Mouse (Mus musculus) limb, embryonic 12.5 days (tissue): Measurements from ENCODE around the gene Phf10. TPM values are rescaled to one million over a fixed set of nuclear protein-coding genes. Genes with fewer than 3 reads are reported as not detected.
"Not testable (repeated sequence)": the region's sequence is repeated elsewhere in the genome, so short reads cannot be mapped to it uniquely, and the experiment has no call there.

Experiments used
- ATAC-seq: fragments of 200-750 bp; cut with Nextera tagmentation; 2 replicates; pipeline ENCODE4 v1.8.0; 2017; ENCODE audit warnings: low read depth, moderate TSS enrichment; ENCODE audit not compliant: insufficient number of reproducible peaks, insufficient read depth, low FRiP score, low TSS enrichment
- H3K27ac ChIP-seq: fragments of 300-500 bp; sonication (generic); 2 replicates; pipeline ENCODE4 v1.5.1; 2016; ENCODE audit warnings: mild to moderate bottlenecking, moderate library complexity
- H3K27me3 ChIP-seq: fragments of 300-500 bp; sonication (generic); 2 replicates; pipeline ENCODE4 v1.6.1; 2016; ENCODE audit warnings: mild to moderate bottlenecking, moderate library complexity
- H3K36me3 ChIP-seq: fragments of 300-500 bp; sonication (generic); 2 replicates; pipeline ENCODE4 v1.6.1; 2016; ENCODE audit warnings: mild to moderate bottlenecking, moderate library complexity
- H3K4me1 ChIP-seq: fragments of 300-500 bp; sonication (generic); replicated peaks from 2 replicates; pipeline ENCODE4 v1.6.1; 2016
- H3K4me2 ChIP-seq: fragments of 300-500 bp; sonication (generic); 2 replicates; pipeline ENCODE4 v1.6.1; 2016; ENCODE audit warnings: mild to moderate bottlenecking, moderate library complexity
- H3K4me3 ChIP-seq: fragments of 300-500 bp; sonication (generic); replicated peaks from 2 replicates; pipeline ENCODE4 v1.5.1; 2016; ENCODE audit warnings: mild to moderate bottlenecking
- H3K9ac ChIP-seq: fragments of 300-500 bp; sonication (generic); replicated peaks from 2 replicates; pipeline ENCODE4 v1.6.1; 2016; ENCODE audit warnings: mild to moderate bottlenecking, moderate library complexity
- H3K9me3 ChIP-seq: fragments of 300-500 bp; sonication (generic); 2 replicates; pipeline ENCODE4 v1.6.1; 2016; ENCODE audit warnings: mild to moderate bottlenecking, moderate library complexity
- WGBS: fragments of 180-500 bp; shearing (Covaris S2); methylation state at CpG from one replicate; pipeline ENCODE4 v1.1.7; 2016; 5-methylcytosine and 5-hydroxymethylcytosine counted together
- polyA plus RNA-seq: library from polyadenylated mRNA; unstranded; fragments of >200 nt; fragmentation: Nextera tagmentation; extraction: Ambion mirVana; gene quantifications from 2 replicates; pipeline ENCODE4 v1.2.1, GENCODE M21; 2016

The Phf10 gene
- polyA plus RNA-seq, 1 experiment from 2014 or later = 34.7 TPM

DNA sequence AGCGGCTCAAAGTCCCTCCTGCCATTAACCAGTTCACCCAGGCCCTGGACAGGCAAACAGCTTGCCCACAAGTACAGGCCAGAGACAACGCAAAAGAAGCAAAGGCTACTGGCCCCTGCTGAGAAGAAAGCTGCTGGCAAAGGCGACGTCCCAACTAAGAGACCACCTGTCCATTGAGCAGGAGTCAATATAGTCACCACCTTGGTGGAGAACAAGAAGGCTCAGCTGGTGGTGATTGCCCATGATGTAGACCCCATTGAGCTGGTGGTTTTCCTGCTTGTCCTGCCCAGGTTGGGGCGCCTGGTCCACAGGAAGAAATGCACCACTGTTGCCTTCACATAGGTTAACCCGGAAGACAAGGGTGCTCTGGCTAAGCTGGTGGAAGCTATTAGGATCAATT is 18.9 kb downstream of the Phf10 start:
- Histone ChIP-seq H3K27ac (peak overlapping the region; percentile 72; the same call in 1 of the 2 replicates), H3K36me3 (peaks cover 27% of the 10 kb centered on the region), H3K9ac (peak overlapping the region; percentile 81)

DNA sequence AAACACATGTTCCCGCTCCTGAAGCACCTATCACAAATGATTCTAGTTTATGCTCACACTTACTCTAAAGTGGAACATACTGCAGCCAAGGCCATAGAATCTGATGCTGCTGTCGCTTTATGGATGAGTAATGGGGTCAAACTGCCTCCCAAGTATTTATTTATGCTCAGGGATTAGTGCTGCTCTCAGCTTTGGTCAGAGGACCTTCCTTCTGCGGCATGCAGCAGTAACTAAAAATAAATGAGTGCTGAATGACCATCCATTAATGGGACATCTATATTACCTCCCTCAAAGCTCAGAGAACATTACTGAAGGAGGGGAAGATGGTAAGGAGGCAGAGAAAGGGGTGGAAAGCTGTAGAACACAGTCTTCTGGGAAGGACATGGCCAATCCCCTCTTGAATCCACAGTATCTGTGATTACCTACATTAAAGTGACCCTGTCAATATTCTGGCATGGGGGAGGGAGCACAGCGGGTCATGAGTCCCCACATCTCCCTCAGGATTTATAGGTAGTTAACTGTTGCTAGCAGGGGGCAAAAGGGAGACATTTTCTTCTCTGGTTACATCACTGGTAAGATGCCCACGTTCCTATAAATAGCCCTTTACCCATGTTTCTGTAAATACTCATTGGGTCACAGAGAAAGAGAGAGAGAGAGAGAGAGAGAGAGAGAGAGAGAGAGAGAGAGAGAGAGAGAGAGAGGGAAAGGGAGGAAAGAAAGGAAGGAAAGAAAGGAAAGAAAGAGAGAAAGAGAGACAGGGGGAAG is 25.1 kb downstream of the Phf10 start:
- Histone ChIP-seq H3K27me3 (no peaks in the 10 kb centered on the region), H3K4me1 (no peaks in the 10 kb centered on the region), H3K9ac (no peak overlapping the region), H3K4me2 (no peak overlapping the region), H3K9me3 (no peaks in the 10 kb centered on the region), H3K36me3 (no peaks in the 10 kb centered on the region), H3K27ac (no peak overlapping the region), H3K4me3 (no peak overlapping the region)
- 68% methylated on average over 5 of the region's 5 CpGs for WGBS
- no peak for ATAC-seq

More for the DNA sequence above, 18.9 kb downstream of the Phf10 start:
- H3K9me3 ChIP-seq, ATAC-seq, H3K27me3 ChIP-seq: not testable (repeated sequence)
- Histone ChIP-seq H3K4me1 (peaks cover 20% of the 10 kb centered on the region), H3K4me2 (peak overlapping the region; percentile 96), H3K4me3 (peak overlapping the region; percentile 83)
- WGBS = 59% methylated on average over 6 of the region's 6 CpGs

DNA sequence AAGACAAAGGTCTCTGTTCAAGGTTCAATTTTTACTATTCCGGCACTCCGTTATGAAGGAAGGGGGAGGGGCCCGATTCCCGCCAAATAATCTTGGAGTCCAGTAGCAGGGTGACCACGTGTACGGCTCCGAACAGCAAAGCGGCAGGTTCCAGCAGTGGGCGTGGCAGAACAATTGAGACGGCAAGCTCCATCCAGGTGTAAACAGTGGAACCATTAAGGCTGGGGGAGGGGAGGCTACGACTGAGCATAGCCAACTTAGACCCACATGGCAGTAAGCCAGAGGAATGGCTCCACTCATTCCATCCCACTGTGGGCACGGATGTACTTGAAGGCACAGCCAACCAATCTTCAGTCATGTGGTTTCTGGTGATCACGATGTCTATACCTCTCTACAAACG is 25.8 kb downstream of the Phf10 start:
- H3K27ac ChIP-seq, H3K27me3 ChIP-seq, H3K9me3 ChIP-seq, ATAC-seq, H3K4me2 ChIP-seq, H3K9ac ChIP-seq, H3K4me1 ChIP-seq, H3K36me3 ChIP-seq, H3K4me3 ChIP-seq: not testable (repeated sequence)
- WGBS = 79% methylated on average over 14 of the region's 14 CpGs

DNA sequence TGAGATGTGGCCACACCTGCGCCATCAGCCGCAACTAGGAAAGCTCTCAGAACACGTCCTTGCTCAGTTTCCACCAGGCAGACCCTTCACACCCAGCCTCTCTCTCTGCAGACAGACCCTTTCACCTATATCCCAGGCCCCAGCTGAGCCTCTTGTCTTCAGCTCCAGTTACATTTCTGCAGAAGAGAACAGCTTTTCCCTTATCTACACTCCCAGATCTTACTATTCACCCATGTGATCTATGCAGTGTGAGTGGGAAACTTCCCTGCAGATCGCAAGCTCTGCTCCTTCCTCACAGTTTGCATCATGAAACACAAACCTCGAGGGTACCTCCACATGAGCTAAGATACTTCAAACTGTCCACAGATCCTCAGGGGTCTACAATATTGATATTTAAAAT is 29.6 kb downstream of the Phf10 start:
- Histone ChIP-seq H3K9ac (no peak overlapping the region), H3K27ac (no peak overlapping the region), H3K27me3 (no peaks in the 10 kb centered on the region), H3K9me3 (no peaks in the 10 kb centered on the region), H3K4me1 (no peaks in the 10 kb centered on the region), H3K4me3 (no peak overlapping the region), H3K36me3 (no peaks in the 10 kb centered on the region), H3K4me2 (no peak overlapping the region)
- WGBS = 87% methylated on average over 5 of the region's 5 CpGs
- no peak for ATAC-seq

DNA sequence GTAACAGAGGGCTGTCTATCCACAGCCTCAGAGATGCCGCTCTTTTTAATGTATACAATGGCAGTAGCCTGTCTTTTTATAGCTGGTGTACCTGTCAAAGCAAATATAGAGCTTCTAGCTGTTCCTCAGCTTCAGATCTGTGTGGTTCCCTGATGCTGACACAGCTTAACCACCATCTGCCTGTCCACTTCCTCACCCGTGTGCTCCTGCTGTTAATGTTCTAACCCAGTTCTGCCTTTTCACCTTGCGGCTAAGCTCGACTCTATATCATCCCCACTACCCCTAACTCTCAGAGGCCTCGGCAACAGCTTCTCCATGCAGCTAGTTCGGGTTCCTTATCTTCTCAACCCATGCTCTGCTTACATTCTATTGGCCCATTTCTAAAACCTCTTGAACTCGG is 30.4 kb downstream of the Phf10 start:
- no peaks in the 10 kb centered on the region for H3K36me3 ChIP-seq
- H3K9ac ChIP-seq = no peak overlapping the region
- ATAC-seq = no peak
- no peaks in the 10 kb centered on the region for H3K4me1 ChIP-seq
- no peak overlapping the region for H3K4me2 ChIP-seq
- H3K4me3 ChIP-seq = no peak overlapping the region
- H3K27ac ChIP-seq = no peak overlapping the region
- H3K27me3 ChIP-seq = no peaks in the 10 kb centered on the region
- WGBS = 88% methylated on average over 7 of the region's 7 CpGs
- no peaks in the 10 kb centered on the region for H3K9me3 ChIP-seq

DNA sequence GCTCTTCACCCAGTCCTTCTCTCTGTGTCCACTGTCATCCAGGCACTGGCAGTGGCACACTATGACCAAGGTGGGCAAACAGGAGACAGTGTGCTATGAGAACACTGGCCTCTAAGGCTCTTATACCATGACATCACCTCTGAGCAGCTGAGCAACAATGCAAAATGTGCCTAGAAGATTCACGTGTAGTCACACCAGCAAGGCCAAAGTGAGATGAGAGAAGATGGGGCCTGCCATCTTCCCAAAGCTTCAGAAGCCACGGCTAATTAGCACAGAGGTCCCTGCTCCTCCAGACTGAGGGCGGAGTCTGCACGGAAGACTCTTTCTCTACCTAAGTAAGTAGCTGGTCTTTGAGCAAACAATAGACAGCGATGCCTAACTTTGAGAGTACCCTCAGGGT is 32.4 kb downstream of the Phf10 start:
- 72% methylated on average over 5 of the region's 5 CpGs for WGBS
- ATAC-seq = no peak
- no peaks in the 10 kb centered on the region for H3K36me3 ChIP-seq

DNA sequence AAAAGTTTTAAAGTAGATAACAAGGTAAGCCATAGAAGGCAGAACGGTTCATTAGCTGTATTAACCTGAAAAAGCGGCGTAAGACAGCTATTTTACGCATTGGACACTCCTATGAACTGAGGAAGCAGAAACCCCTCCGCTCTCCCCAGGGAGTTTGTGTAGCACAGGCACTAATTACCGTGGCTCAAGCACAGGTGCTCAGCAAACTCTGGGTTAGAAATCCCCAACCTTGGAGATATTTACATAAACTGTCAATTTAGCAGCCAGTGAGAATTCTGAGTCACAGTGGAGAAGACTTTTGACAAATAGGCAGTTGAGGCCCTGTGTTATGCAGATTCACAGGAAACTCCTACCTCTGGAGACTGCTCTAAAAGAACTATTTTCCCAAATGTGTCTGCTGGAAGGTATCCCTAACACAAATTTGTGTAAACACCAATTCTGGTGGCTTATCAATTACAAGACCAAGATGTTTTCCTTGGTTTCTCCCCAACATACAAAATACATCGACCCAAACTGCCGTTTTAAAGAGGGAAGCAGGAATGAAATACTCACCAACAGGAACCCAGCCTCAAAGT is 33.3 kb downstream of the Phf10 start:
- H3K36me3 ChIP-seq = no peaks in the 10 kb centered on the region
- H3K27me3 ChIP-seq = no peaks in the 10 kb centered on the region
- H3K4me1 ChIP-seq = no peaks in the 10 kb centered on the region
- H3K4me2 ChIP-seq = no peak overlapping the region
- ATAC-seq = no peak
- 76% methylated on average over 8 of the region's 8 CpGs for WGBS
- H3K27ac ChIP-seq = no peak overlapping the region
- no peak overlapping the region for H3K9ac ChIP-seq
- no peaks in the 10 kb centered on the region for H3K9me3 ChIP-seq
- no peak overlapping the region for H3K4me3 ChIP-seq

More for the DNA sequence above, 32.4 kb downstream of the Phf10 start:
- Histone ChIP-seq H3K9ac (no peak overlapping the region), H3K4me1 (no peaks in the 10 kb centered on the region), H3K4me2 (no peak overlapping the region), H3K9me3 (no peaks in the 10 kb centered on the region), H3K27ac (no peak overlapping the region), H3K4me3 (no peak overlapping the region), H3K27me3 (no peaks in the 10 kb centered on the region)

DNA sequence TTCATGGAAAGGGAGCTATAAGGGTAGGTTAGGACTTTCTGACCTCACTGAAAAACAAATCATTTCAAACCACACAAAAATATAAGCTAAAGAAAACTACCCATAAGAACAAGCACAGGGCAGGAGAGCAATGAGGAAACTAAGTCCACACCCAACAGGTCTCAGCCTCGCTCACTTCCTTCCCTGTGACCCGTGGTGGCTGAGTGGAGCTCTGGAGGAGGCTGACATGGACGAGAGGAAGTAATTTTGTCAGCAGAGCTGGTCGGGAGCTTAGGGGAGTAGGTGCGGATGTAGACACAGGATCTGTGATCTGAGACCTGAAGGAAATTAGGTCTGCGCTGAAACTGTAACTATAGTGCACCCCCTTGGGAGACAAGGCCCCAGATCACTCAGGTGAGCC is 39.5 kb downstream of the Phf10 start:
- ATAC-seq = no peak
- Histone ChIP-seq H3K27me3 (0 out of 2 replicates have a peak, but pooled peaks cover 4% of the 10 kb centered on the region), H3K4me2 (no peak overlapping the region), H3K9ac (no peak overlapping the region), H3K27ac (no peak overlapping the region), H3K4me3 (no peak overlapping the region), H3K4me1 (no peaks in the 10 kb centered on the region; the same call in 1 of the 2 replicates), H3K9me3 (no peaks in the 10 kb centered on the region), H3K36me3 (no peaks in the 10 kb centered on the region)
- WGBS = 61% methylated on average over 6 of the region's 6 CpGs

DNA sequence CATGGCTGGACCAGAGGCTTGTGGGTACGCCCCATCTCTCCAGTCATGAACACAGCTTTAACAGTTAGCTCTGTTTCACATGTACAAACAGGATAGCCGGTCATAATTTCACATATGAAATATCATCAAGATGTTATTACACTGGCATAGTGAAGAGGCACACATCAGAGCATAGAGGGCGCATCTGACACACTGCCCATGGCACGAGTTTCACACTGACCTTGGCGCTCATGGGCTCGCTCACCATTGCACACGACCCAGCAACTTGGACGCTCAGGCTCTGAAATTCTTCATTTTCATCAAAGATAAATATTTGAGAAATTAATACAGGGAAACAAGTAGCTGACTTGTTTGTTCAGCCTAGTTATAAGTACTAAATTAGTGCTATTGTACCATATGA is 43.2 kb downstream of the Phf10 start:
- no peak for ATAC-seq

DNA sequence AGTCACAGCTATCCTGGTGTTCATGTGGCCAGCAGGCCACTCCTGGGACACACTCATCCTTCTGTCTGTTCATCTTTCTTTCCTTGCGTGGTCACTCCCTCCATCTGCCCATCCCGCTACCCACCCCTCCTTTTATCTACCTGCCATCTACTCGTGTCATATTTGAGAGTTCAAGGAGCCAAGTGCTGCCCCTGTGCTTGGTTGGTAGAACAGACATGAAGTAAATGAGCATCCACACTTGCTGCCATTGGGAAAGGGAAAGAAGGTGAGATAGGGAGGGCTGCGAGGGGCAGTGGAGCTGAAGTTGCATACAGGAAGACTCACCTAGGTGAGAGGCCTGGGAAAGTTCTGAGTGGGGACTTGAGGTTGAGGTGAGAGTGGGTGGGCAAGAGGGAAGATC is 46.7 kb downstream of the Phf10 start:
- Histone ChIP-seq H3K4me3 (no peak overlapping the region), H3K4me1 (no peaks in the 10 kb centered on the region; the same call in 1 of the 2 replicates), H3K27me3 (no peaks in the 10 kb centered on the region), H3K9ac (no peak overlapping the region), H3K36me3 (no peaks in the 10 kb centered on the region), H3K27ac (no peak overlapping the region), H3K4me2 (no peak overlapping the region), H3K9me3 (no peaks in the 10 kb centered on the region)
- WGBS = 88% methylated on average over 4 of the region's 4 CpGs
- ATAC-seq = no peak

More for the DNA sequence above, 43.2 kb downstream of the Phf10 start:
- H3K4me1 ChIP-seq = no peaks in the 10 kb centered on the region; the same call in 1 of the 2 replicates
- H3K27me3 ChIP-seq = 0 out of 2 replicates have a peak, but pooled peaks cover 4% of the 10 kb centered on the region
- H3K4me2 ChIP-seq = no peak overlapping the region
- no peaks in the 10 kb centered on the region for H3K36me3 ChIP-seq
- no peak overlapping the region for H3K9ac ChIP-seq
- WGBS = 89% methylated on average over 8 of the region's 8 CpGs
- no peak overlapping the region for H3K27ac ChIP-seq
- no peaks in the 10 kb centered on the region for H3K9me3 ChIP-seq
- H3K4me3 ChIP-seq = no peak overlapping the region

DNA sequence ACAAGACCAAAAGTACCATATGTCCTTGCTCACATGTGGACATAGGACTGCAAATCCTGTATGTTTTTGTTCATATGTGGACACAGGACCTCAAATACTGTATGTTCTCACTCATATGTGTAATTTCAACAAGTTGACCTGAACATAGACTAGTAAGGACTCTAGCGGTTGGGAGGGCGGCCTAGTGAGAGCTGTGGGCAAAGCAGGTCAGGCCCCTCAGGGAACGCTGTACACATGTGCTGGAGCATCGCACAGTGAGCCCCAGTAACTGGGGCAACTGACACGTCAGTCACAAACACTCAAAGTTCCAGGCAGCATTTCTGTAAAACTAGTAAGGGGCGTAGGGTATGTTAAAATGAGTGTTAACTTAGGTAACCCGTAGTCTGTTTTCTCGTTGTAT is 48.1 kb downstream of the Phf10 start:
- Histone ChIP-seq H3K27me3 (no peaks in the 10 kb centered on the region), H3K27ac (no peak overlapping the region), H3K9me3 (no peaks in the 10 kb centered on the region), H3K36me3 (no peaks in the 10 kb centered on the region), H3K4me3 (no peak overlapping the region), H3K4me1 (no peaks in the 10 kb centered on the region), H3K9ac (no peak overlapping the region), H3K4me2 (no peak overlapping the region)
- no peak for ATAC-seq
- WGBS = 86% methylated on average over 8 of the region's 8 CpGs
